Mouse (Mus musculus): ENCODE results near the gene Rab20.

Gene Rab20

GRCm38 (mm10) chr8:11452152-11452551, 26.4 kb downstream of the Rab20 start:
- no peak for DNase-seq

DNA sequence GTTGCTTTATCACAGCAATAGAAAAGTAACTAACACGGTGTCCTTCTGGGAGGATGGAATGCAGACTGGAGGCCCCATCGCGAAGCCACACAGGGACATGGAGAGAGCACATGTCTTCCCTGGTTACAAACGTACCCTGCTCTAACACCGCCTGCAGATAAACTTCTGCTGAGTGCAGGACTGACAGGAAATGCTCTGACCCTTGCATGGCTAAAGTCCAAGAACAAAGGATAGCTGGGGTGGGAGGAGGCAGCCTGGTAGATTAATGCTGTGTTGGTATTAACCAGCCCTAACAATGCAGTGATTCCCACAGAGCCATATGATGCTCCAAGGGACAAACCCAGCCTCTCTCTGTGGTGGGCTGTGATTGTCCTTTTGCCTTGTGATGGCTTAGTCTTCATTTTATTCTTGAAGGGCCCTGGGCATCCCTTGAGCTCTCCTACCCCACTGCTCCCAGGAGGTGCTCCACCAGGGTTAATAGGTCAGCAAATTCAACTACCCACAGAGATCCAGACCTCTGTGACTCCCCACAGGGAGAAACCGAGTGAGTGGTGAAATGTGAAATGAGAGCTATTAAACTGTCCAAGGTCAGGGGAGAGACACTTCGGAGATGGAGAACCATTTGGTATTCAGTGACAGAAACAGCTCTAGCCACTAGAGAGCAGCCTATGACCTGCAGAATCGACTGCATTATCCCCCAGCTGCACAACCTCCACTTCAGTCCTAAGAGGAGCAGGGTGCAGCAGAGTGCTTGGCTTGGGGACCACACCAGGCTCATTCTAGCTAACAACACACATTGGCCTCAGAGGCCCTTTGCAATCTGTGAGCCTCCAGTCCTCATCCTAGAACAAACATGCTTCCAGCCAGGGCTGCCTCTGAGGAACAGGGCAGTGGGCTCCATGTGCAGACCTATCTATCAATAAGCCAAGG, 28.1 kb downstream of the Rab20 start:
- DNase-seq = peak; percentile 27 to 35

DNA sequence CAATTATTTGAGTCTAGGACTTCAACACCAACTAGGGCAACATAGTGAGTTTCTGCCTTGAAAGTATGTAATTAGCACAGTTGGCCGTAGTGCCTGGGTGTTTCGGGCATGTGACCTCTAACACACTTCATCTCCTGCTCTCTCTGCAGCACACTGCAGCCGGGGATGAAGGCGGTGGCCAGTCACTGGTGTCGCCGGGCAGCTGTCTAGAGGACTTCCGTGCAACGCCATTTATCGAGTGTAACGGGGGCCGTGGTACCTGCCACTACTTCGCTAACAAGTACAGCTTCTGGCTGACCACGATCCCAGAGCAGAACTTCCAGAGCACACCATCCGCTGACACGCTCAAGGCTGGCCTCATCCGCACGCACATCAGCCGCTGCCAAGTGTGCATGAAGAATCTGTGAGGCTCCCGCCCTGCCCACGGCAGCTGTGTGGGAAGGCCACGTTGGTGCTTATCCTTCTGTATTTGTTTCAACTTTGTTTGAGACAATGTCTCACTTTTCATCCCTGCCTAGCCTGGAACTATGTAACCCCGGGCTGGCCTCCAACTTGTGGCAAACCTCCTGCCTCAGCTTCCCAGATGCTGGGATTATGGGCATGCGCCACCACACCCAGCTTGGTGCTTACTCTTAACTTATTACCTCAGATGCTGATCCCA, 30.5 kb downstream of the Rab20 start:
- no peak for DNase-seq

- DNase-seq = no peak
These were observed 32.7 kb downstream of the Rab20 start for GRCm38 (mm10) chr8:11445790-11446189.

GRCm38 (mm10) chr8:11444216-11444615, 34.3 kb downstream of the Rab20 start:
- no peak for DNase-seq

- DNase-seq = no peak
These were observed 34.9 kb downstream of the Rab20 start for GRCm38 (mm10) chr8:11443611-11444010.

GRCm38 (mm10) chr8:11441291-11441690, 37.2 kb downstream of the Rab20 start:
- DNase-seq = no peak

- no peak for DNase-seq
These were observed 40.6 kb downstream of the Rab20 start for GRCm38 (mm10) chr8:11437862-11438261.

DNA sequence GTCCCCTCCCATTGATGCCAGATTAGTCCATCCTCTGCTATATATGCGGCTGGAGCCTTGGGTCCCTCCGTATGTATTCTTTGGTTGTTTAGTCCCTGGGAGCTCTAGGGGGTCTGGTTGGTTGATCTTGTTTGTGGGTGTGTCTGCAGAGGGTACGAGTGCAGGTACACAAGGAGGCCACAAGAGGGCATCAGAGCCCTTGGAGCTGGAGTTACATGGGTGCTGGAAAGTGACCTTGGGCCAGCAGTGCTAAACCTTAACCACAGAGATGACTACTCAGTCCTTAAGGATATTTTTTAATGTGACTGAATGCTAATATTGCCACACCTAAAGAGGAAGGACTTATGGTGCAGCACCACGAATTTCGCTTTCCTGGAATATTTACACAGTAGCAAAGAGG, 47.8 kb downstream of the Rab20 start:
- DNase-seq = no peak

DNA sequence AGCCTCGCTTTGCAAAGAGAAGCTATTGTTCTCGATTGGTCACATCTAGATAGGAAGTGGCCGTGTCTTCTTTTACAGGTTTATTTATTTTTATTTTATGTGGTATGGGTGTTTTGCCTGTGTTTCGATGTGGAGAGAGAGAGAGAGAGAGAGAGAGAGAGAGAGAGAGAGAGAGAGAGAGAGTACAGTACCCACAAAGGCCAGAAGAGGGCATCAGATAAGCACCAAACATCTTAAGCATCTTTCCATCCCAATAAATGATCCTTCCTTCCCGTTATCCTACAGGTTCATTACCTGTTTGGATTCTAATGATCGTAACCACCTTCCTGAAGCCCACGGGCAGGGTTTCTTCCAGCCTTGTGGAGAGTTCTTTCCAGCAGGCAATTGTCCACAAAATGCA, 55.4 kb downstream of the Rab20 start:
- DNase-seq = peak; percentile 37 to 51

DNA sequence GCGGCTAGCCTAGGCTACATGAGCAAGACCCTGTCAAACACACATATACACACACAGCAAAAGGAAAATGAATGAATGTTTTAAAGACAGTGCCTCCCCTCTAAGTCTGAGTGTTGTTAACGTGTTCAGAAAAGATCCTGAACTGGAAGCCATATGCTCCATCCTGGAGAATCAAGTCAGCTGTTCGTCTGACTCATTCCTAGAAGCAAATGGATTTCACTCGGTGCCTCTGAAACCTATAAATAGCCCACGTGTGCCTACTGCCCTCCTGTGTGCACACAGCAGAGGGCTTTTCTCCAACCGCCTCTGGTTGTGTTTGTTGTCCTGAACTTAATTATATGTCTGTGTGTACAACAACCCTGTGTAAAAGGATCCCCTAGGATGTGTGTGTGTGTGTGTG, 56.5 kb downstream of the Rab20 start:
- no peak for DNase-seq

DNA sequence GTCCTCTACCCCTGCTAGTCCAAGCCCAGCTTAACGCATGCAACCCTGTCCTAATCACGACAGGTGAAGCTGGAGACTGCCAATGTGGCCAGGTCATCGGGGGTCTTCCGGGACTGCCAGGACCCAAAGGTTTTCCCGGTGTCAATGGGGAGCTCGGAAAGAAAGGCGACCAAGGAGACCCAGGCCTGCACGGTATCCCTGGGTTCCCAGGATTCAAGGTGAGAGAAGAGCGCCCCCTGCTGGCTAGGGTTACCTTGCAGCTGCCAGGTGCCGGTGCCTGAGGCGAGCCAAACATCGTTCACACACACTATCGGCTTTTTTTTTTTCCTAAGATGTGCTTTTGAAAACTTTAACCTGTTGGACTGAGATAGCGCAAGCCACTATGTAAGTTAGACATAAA, 57.4 kb downstream of the Rab20 start:
- DNase-seq = peak; percentile 44 to 67

- peak; percentile 80 to 85 for DNase-seq
These were observed 58.9 kb downstream of the Rab20 start for GRCm38 (mm10) chr8:11419645-11420044.

DNA sequence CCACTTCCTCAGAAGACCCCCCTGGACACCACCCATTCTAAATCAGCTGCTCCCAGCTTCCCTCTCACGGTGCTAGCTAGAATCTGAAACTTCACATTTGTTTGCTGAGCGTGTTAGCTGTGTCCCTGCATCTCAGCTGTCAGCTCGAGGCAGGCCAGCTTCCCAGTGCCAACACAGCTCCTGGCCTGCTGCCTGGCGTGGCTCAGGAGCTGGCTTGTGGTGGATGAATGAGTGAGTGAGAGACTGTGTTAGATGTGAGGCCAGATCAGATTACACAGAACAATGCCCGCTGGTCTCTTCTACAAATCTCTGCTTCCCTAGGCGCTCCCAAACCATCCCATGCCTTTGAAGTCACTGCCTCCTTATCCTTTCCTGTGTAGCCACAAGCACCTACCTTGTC, 59.3 kb downstream of the Rab20 start:
- peak; percentile 86 to 87 for DNase-seq

- DNase-seq = peak; percentile 44 to 54
These were observed 60.7 kb downstream of the Rab20 start for GRCm38 (mm10) chr8:11417762-11418161.

- peak in 1 of 2 experiments; percentile 28 for DNase-seq
These were observed 63.4 kb downstream of the Rab20 start for GRCm38 (mm10) chr8:11415089-11415488.

DNA sequence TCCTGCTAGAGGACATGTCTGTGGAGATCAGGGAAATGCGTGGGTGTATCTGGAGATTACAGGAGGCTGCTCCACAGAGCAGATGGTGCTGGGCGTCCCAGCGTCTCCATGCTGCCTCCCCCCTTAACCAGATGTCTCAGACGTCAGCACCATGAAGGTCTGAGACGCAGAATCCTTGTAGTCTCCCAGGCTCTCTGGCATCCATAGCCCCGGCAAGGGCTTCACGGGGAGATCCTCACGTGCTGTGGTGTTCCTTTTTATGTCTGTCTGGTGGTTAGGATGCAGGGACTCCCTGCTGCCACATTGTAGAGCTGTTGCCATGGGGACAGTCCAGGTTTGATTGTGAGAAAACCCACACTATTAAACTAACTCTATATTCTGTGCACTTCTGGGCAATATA, 64.2 kb downstream of the Rab20 start:
- peak in 1 of 2 experiments; percentile 18 for DNase-seq

DNA sequence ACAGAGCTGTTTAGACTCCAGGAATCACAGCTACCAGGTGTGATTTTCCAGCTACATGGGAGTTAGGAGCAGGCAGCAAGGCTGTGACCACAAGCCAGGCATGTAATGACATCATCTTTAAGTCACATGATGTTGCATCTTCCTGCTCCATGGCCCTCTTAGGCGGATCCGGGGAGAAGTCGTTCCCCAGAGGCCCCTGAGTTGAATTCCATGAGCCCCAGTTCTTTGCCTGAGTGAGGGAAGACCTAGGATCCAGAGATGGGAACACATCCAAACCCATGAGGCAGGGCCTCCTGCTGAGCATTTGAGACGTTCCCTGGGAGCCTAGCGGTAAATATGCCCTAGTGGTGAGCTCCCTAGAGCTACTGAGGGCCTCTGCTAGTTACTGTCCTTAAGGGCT, 66.1 kb downstream of the Rab20 start:
- DNase-seq = no peak

GRCm38 (mm10) chr8:11411504-11412124, 66.9 kb downstream of the Rab20 start:
- DNase-seq = no peak

DNA sequence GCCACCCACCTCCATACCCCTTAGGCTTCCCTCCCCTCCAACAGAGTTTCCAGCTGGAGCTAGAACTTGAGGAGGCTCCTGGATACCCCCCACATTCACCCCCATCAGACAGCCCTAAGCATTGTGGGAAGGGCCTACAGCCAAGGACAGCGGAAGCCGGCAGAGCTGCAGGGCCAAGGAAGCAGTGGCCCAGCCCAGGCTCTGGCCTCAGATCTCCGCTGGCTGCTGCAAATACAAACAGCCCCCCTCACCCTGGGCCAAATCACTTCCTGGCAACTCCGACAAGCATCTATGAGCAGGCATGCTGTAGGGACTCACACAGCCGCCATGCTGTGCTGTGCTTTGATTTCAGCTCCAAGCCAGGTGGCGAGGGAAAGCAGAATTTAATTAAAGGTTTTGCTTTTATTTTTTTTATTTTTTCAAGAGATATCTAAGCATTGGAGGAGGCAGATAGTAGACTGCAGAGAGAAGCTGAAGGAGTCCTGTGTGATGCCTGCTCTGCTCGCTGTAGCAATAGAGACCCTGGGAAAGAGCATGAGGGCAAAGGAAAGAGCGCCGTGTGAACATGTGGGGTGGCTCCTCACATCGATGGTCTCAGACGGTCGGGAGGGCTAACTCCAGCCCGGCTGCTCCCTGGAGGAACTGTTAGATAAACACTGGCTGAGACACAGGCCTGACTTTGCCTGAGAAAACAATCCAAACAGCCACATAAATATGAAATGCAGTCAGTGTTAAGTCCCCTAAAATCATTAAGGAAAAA, 72.6 kb downstream of the Rab20 start:
- peak; percentile 66 to 70 for DNase-seq

DNA sequence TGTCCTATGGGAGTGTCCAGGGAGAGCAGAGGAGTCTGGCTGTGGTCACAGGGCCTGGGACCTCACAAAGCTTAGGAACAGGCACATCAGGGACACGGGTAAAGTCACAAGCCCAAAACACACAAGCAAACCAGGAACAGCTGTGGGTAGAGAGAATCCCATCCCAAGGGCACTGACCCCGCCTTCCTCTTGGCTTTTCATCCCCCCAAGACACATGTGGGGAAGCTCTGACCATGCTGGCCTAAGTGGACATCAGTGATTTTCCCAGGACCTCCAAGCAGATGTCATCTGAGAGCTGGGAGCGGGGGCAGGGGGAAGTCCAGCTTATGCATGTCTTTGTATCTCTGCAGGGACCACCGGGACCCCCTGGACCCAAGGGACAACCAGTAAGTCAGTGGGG, 73.9 kb downstream of the Rab20 start:
- DNase-seq = no peak

DNA sequence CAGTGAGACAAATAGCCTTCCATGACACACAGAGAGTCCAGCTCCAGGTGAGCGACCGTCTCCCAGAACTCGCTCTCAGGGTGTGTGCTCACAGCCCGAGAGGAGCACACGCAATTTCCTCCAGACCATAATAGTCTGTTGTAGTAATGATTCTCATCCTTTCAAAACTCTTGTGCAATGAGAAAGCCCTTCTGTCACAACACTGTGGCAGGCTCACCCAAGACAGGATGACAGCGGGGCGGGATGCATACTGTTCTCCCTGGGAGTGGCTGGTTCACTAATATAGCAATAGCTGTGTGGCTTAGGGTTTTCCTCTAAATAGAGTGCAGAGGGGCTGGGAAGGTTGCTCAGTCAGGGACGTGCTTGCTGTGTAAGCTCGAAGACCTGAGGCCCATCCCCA, 74.7 kb downstream of the Rab20 start:
- no peak for DNase-seq

Measured in cerebellum, postnatal 14 days (tissue).